Mouse (Mus musculus): ENCODE results near the gene Dvl2.

DNA sequence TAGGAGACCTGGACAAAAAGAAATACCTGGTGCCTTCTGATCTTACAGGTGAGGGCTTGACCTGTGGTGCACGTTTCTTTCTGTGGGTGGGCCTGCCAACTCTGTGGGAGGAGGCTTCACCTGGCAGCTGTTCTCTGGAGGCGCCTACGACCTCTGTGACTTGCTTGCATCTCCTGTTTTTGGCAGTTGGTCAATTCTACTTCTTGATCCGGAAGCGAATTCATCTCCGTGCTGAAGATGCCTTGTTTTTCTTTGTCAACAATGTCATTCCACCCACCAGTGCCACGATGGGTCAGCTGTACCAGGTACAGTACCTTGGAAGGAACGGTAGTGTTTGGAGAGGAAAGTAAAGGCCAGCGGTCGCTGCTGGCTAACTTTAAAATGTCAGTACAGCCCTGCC lies 8.0 kb upstream of the Dvl2 start:
- no peak for TF ChIP-seq CTCF (IDR thresholded peaks at IDR 0.05; ENCODE audit: low read depth, low read length)
- no peak for TF ChIP-seq POLR2A (IDR thresholded peaks at IDR 0.05; ENCODE audit: insufficient read depth, low read length)
